Mouse (Mus musculus): ENCODE results near the gene Nol10. TPM values are rescaled to one million over a fixed set of nuclear protein-coding genes. Genes with fewer than 3 reads are reported as not detected.

The Nol10 gene
- total RNA-seq, 2 experiments from 2014 or later, result 21.1 to 21.5 TPM

- intact Hi-C loops (cut with DNase I), result loop anchor here (10.0 kb wide), 1 partner anchor 141 kb away; the partner anchor contains the start of gene Odc1
- no peak for DNase-seq
Observed at GRCm38 (mm10) chr12:17403998-17404397, 55.7 kb downstream of the Nol10 start.

GRCm38 (mm10) chr12:17406825-17407224 is 58.6 kb downstream of the Nol10 start:
- DNase-seq, result no peak

GRCm38 (mm10) chr12:17408312-17408711 is 60.1 kb downstream of the Nol10 start:
- DNase-seq, result no peak
- intact Hi-C loops (cut with DNase I), result loop anchor here (10.0 kb wide), 1 partner anchor 136 kb away; the partner anchor contains the start of gene Odc1

More at GRCm38 (mm10) chr12:17406825-17407224, 58.6 kb downstream of the Nol10 start:
- intact Hi-C loops (cut with DNase I), result loop anchor here (10.0 kb wide), 1 partner anchor 138 kb away; the partner anchor contains the start of gene Odc1

- no peak for DNase-seq
- intact Hi-C loops (cut with DNase I), result no loop called here
Observed at GRCm38 (mm10) chr12:17411242-17411641, 63.0 kb downstream of the Nol10 start.

GRCm38 (mm10) chr12:17411797-17412526 is 63.7 kb downstream of the Nol10 start:
- intact Hi-C loops (cut with DNase I), result no loop called here
- no peak for DNase-seq

- intact Hi-C loops (cut with DNase I), result no loop called here
- no peak for DNase-seq
Observed at GRCm38 (mm10) chr12:17414734-17415133, 66.5 kb downstream of the Nol10 start.

- intact Hi-C loops (cut with DNase I), result no loop called here
- DNase-seq, result no peak
Observed at GRCm38 (mm10) chr12:17420168-17420810, 72.0 kb downstream of the Nol10 start.

- no peak for DNase-seq
- intact Hi-C loops (cut with DNase I), result no loop called here
Observed at GRCm38 (mm10) chr12:17425254-17426169, 77.3 kb downstream of the Nol10 start.

- intact Hi-C loops (cut with DNase I), result no loop called here
- no peak for DNase-seq
Observed at GRCm38 (mm10) chr12:17426735-17427134, 78.5 kb downstream of the Nol10 start.

- no peak for DNase-seq
- intact Hi-C loops (cut with DNase I), result no loop called here
Observed at GRCm38 (mm10) chr12:17430578-17430977, 82.3 kb downstream of the Nol10 start.

GRCm38 (mm10) chr12:17431166-17431565 is 82.9 kb downstream of the Nol10 start:
- intact Hi-C loops (cut with DNase I), result no loop called here
- DNase-seq, result no peak

GRCm38 (mm10) chr12:17431812-17432332 is 83.6 kb downstream of the Nol10 start:
- intact Hi-C loops (cut with DNase I), result no loop called here
- no peak for DNase-seq

- intact Hi-C loops (cut with DNase I), result no loop called here
Observed at GRCm38 (mm10) chr12:17433712-17434111, 85.5 kb downstream of the Nol10 start.

GRCm38 (mm10) chr12:17436471-17436870 is 88.2 kb downstream of the Nol10 start:
- DNase-seq, result no peak
- intact Hi-C loops (cut with DNase I), result no loop called here

More at GRCm38 (mm10) chr12:17433712-17434111, 85.5 kb downstream of the Nol10 start:
- DNase-seq, result no peak

- intact Hi-C loops (cut with DNase I), result no loop called here
- DNase-seq, result peak; percentile 17
Observed at GRCm38 (mm10) chr12:17440251-17440651, 92.0 kb downstream of the Nol10 start.

GRCm38 (mm10) chr12:17441495-17441894 is 93.2 kb downstream of the Nol10 start:
- DNase-seq, result no peak
- intact Hi-C loops (cut with DNase I), result no loop called here

GRCm38 (mm10) chr12:17444406-17444805 is 96.1 kb downstream of the Nol10 start:
- intact Hi-C loops (cut with DNase I), result no loop called here
- no peak for DNase-seq

GRCm38 (mm10) chr12:17445251-17445650 is 97.0 kb downstream of the Nol10 start:
- intact Hi-C loops (cut with DNase I), result no loop called here
- DNase-seq, result no peak

- DNase-seq, result no peak
- intact Hi-C loops (cut with DNase I), result no loop called here
Observed at GRCm38 (mm10) chr12:17448781-17449180, 100.5 kb downstream of the Nol10 start.

GRCm38 (mm10) chr12:17449661-17450091 is 101.4 kb downstream of the Nol10 start:
- no peak for DNase-seq
- intact Hi-C loops (cut with DNase I), result no loop called here

GRCm38 (mm10) chr12:17450503-17450902 is 102.2 kb downstream of the Nol10 start:
- intact Hi-C loops (cut with DNase I), result no loop called here
- DNase-seq, result no peak

Data from left cerebral cortex, postnatal 4 days (tissue).